Mouse (Mus musculus) mouse trophoblast stem cell (cell line): ENCODE data around the gene Olfr512.

Experiments used
- in situ Hi-C, 2 experiments: fragments of 300-500 bp; cut with MseI, MboI; formaldehyde crosslinking; loops; 2 replicates in 1 of 2; 3 replicates in 1 of 2; pipeline ENCODE4 v1.15.1; 2025

Olfr512 gene

DNA sequence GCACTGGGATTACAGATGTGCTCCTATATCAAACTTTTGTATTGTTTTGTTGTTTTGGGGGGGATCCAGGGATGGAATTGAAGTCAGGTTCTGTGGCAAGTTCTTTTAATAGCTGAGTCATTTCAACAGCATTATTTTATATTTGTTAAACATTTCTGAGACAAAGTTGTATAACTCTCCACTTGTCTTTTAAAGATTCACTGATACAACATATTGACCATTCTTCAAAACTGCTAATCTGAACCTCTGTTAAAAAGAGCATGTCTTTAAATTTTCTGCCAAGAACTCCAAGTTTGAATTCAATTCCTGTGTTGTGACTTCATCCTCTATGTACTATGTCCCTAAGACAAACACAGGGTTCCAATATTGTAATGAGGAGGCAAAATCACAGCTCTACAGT, at the start of gene Olfr512:
Olfr512 (plus strand) TSS at position 301 of the 400 bp plus-strand sequence.
- in situ Hi-C loops, result no loop called here

DNA sequence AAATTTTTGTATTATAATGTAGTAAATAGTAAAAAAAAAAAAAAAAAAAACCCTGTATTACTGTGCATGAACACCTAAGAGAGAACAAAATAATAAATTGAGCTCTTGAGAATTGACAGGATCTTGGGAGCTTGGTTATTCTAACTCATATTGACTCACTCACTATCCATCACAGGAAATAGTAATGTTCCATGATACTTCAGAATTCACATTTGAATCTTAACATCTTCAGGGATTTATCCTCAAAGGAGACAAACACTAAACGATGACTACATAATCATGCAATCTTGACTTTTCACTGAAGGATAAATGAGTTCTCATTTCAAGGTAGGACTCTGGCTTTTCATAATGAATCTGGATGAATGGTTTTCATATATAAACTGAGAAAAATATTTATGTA, 47.0 kb upstream of the Olfr512 start, which contains the start of gene Olfr510:
Olfr510 (plus strand) TSS at position 301 of the 400 bp plus-strand sequence.
- in situ Hi-C loops, result no loop called here

DNA sequence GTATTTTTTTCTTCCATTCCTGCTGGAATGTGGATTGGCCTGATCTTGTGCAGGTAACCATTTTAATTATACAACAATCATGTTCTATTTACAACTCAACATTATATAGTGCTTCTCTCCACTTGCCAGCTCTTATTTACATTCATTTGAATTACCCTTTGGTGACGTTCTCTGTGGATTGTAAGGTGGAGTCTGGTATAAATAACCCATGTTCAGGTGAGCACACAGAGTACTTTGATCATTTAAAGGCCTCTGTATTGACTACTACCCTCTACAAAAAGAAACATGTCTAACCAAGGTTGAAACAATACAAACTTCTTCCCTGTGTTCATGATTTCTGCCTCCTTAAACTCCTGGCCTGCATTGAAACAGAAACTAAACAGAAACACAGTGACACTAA, 42.1 kb upstream of the Olfr512 start:
- in situ Hi-C loops, result no loop called here

DNA sequence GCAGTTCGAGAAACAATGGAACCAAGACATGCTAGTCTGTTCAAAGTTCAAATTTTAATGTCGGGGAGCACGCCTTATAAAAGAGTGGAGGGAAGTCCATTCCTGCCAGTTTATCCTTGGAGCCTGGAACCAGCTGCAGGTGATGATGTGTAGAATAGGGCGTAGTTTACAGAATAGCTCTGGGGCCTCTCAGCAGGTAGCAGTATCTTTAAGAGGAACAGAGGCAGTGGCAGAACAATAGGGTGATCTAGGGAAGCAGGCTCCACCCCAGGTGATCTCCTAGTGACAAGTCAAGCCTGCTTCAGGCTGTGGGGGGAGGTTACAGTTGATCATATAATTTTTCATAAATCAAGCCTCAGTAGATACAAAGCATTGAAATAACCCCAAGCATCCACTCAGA, 34.2 kb upstream of the Olfr512 start:
- in situ Hi-C loops, result no loop called here

DNA sequence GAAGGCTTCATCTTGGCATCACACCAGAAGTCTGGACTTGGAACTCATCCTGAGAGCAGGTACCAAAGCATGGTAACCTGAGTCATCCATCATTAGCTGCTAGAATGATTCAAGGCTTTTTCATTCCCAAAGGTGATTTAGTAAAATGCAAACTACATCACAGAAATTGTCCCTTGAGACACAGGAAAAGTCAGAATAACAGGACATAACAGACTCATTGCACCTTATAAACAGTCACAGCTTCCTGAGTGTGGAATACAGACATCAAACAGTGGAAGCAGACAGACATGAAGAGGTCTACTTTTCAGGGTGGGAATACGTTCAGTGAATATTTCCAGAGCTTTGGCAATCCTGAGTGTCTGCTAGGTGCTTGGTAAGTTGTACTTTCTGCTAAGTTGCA, 37.6 kb downstream of the Olfr512 start, which contains the start of gene Olfr513:
Olfr513 (plus strand) TSS at position 301 of the 400 bp plus-strand sequence.
- in situ Hi-C loops, result no loop called here

DNA sequence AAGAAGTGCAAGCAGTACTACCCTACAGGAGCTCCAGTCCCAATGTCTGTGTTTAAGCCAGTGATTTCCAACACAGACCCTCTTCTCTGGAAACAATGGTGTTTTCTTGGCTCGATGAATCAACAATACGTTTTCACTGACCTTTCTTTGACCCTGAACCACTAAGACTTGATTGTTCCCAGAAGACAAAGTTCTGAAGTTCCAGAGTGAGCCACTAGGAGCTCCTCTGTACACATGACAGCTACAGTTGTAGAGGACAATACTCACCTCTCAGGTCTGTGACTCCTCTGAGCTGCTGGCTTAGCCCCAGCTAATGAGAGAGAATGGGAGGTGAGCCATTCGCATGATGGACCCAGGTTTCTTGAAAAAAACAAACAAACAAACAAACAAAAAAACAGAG, 47.3 kb downstream of the Olfr512 start:
- in situ Hi-C loops, result no loop called here
